Mouse (Mus musculus) ES-Bruce4 (cell line): ENCODE results near the gene Ttc5.

ENCODE experiments used
- CTCF ChIP-seq: IDR thresholded peaks from one replicate; pipeline ENCODE4 v1.8.1; 2011; ENCODE audit warnings: low read depth, low read length
- EP300 ChIP-seq: IDR thresholded peaks from 2 replicates; pipeline ENCODE4 v1.6.1; 2011; ENCODE audit warnings: low read depth, low read length; ENCODE audit not compliant: insufficient read depth
- POLR2A ChIP-seq: IDR thresholded peaks from one replicate; pipeline ENCODE4 v1.8.1; 2011; ENCODE audit warnings: low read length; ENCODE audit not compliant: insufficient read depth

- TF ChIP-seq CTCF (no peak), POLR2A (no peak), EP300 (no peak)
Measured at GRCm38 (mm10) chr14:50740334-50740733, 45.0 kb downstream of the Ttc5 start.
